Mouse (Mus musculus) heart, adult 10 weeks (tissue): ENCODE measurements around the gene Pimreg. TPM values are rescaled to one million over a fixed set of nuclear protein-coding genes. Genes with fewer than 3 reads are reported as not detected.

ENCODE experiments used
- polyA plus RNA-seq: library from polyadenylated mRNA; stranded (reverse); fragments of 350-450 nt; fragmentation: Illumina TruSeq; extraction: RNeasy Lipid Tissue Mini Kit (QIAGEN cat#74804); gene quantifications from one replicate; pipeline ENCODE4 v1.2.3, GENCODE M21; 2014; ENCODE audit warnings: low read depth, low replicate concordance

Gene Pimreg
- polyA plus RNA-seq = 0.39 TPM

GRCm38 (mm10) chr11:72041768-72042607 lies at the start of gene Pimreg:
TSS of gene Pimreg (plus strand) at chr11:72042032.

DNA sequence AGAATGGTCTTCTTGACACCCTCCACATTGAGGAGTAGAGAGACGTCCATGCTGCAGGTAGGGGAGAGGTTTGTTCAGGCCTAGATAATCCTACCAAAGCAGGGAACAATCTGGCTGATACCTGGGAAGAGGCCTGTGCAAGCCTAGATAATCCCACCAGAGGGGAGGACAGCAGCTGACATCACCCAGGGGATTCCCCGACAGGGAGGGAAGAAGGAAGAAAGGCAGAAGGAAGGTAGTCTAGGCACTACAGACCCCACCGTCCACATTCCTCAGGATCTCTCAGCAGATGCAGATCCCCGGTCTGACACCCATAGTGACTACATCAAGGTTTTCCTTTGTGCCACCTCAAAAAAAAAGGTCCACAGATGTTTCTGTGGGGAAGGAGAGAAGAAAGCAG lies 4.4 kb upstream of the Pimreg start, which contains the start of gene Aipl1:
TSS of gene Aipl1 (minus strand) at position 101 of the 400 bp plus-strand sequence.

Other genes starting within 250 kb of the Pimreg start
- gene Aipl1, start 4.5 kb upstream of the Pimreg start, polyA plus RNA-seq = not detected
- 3.9 TPM for gene Pitpnm3, start 93.7 kb downstream of the Pimreg start, polyA plus RNA-seq
- gene Gm43951, start 164.8 kb downstream of the Pimreg start, polyA plus RNA-seq = not detected
- gene 4933427D14Rik, start 165.4 kb downstream of the Pimreg start, polyA plus RNA-seq = 2.6 TPM
- 79.8 TPM for gene Txndc17, start 165.5 kb downstream of the Pimreg start, polyA plus RNA-seq
- gene Med31, start 173.6 kb downstream of the Pimreg start, polyA plus RNA-seq = 17.3 TPM
- not detected for gene Slc13a5, start 225.2 kb downstream of the Pimreg start, polyA plus RNA-seq